Mouse (Mus musculus) lung, adult 2 months (tissue): ENCODE data around the gene Runx2.

Experiments
- CTCF ChIP-seq: fragments of 200-500 bp; IDR thresholded peaks from 2 replicates; pipeline ENCODE4 v1.5.1; 2011; ENCODE audit warnings: mild to moderate bottlenecking, low read length, control low read depth; ENCODE audit not compliant: insufficient read depth
- POLR2A ChIP-seq: fragments of 200-500 bp; IDR thresholded peaks from 2 replicates; pipeline ENCODE4 v1.6.1; 2011; ENCODE audit warnings: low read depth, mild to moderate bottlenecking, control low read depth, low read length, borderline replicate concordance; ENCODE audit errors: extremely low read depth

- TF ChIP-seq CTCF, result no peak
- TF ChIP-seq POLR2A, result no peak
These were observed 104.9 kb downstream of the Runx2 start for GRCm38 (mm10) chr17:44709516-44710252.
